Mouse (Mus musculus): ENCODE data around the gene Fignl2. TPM values are rescaled to one million over a fixed set of nuclear protein-coding genes. Genes with fewer than 3 reads are reported as not detected.

The Fignl2 gene
- polyA plus RNA-seq, 2 experiments, result 0.28 to 1.0 TPM

DNA sequence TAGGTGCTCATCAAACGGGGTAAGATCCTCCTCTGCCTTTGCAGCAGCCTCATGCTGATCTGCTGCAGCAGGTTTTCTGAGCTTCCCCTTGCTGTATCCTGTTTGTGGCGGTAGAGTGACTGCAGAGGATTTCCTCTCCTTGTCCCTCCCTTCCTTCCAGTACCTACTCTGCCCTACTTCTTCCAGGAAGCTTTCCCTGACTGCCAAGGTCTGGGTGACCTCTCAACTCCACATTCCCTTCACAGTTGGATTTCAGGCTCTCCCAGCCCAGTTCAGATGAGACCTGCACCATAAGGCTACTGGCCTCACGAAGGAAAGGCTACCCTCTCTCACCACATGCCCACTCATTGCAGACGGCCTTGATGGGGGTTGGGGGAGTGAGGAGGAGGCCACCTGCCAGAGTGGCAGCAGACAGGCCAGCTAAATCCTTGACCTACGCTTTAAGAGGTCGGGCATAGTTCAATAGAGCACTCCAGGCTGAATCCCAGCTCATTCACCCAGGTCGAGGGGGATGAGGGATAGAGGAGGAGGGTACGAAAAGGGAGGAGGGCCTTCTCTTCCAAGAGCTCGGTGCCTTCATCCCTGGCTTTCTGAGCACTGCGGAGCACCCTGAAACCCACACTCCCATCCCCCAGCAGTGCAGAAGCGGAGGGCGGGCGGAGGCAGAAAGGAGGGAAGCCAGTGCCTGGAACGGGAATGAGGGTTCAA, 13.9 kb upstream of the Fignl2 start:
- H3K9me3 ChIP-seq (ENCODE audit: control insufficient read depth, low read length), result no peaks in the 10 kb centered on the region
- H3K4me3 ChIP-seq (ENCODE audit: insufficient read depth in 1 of 2, low read depth in 2 of 2, low read length in 2 of 2), result no peak overlapping the region
- no peaks in the 10 kb centered on the region for H3K4me1 ChIP-seq (replicated peaks; ENCODE audit: control insufficient read depth in 2 of 2, insufficient read depth in 2 of 2, low read length in 1 of 2)
- no peak overlapping the region for H3K27ac ChIP-seq
- H3K36me3 ChIP-seq (replicated peaks; ENCODE audit: control insufficient read depth, insufficient read depth, low read depth), result no peaks in the 10 kb centered on the region
- WGBS (ENCODE audit: insufficient replicate concordance), result 31% methylated on average over 14 of the region's 14 CpGs
- H3K4me2 ChIP-seq (ENCODE audit: low read depth), result no peak overlapping the region
- 0 out of 2 replicates have a peak, but pooled peaks have one; percentile 18 for ATAC-seq (ENCODE audit: insufficient read depth)
- DNase-seq (ENCODE audit: low read depth in 3 of 3, low spot score in 3 of 3), result no peak
- TF ChIP-seq CTCF (IDR thresholded peaks at IDR 0.05; ENCODE audit: low read depth) (no peak), EP300 (IDR thresholded peaks at IDR 0.05; ENCODE audit: low read depth) (no peak)
- H3K9ac ChIP-seq (replicated peaks), result no peak overlapping the region
- no peaks in the 10 kb centered on the region; the same call in 1 of the 2 replicates for H3K27me3 ChIP-seq (ENCODE audit: control insufficient read depth, insufficient read depth, low read length)

GRCm38 (mm10) chr15:101091551-101091950, 13.2 kb upstream of the Fignl2 start:
- H3K4me2 ChIP-seq (ENCODE audit: low read depth), result no peak overlapping the region
- H3K4me1 ChIP-seq (replicated peaks; ENCODE audit: control insufficient read depth in 2 of 2, insufficient read depth in 2 of 2, low read length in 1 of 2), result no peaks in the 10 kb centered on the region
- no peaks in the 10 kb centered on the region for H3K36me3 ChIP-seq (replicated peaks; ENCODE audit: control insufficient read depth, insufficient read depth, low read depth)
- H3K9ac ChIP-seq (replicated peaks), result no peak overlapping the region
- H3K4me3 ChIP-seq (ENCODE audit: insufficient read depth in 1 of 2, low read depth in 2 of 2, low read length in 2 of 2), result no peak overlapping the region
- H3K27ac ChIP-seq, result no peak overlapping the region
- ATAC-seq (ENCODE audit: insufficient read depth), result no peak
- TF ChIP-seq CTCF (IDR thresholded peaks at IDR 0.05; ENCODE audit: low read depth) (no peak), EP300 (IDR thresholded peaks at IDR 0.05; ENCODE audit: low read depth) (no peak)
- no peak for DNase-seq (ENCODE audit: low read depth in 3 of 3, low spot score in 3 of 3)
- no peaks in the 10 kb centered on the region; the same call in 1 of the 2 replicates for H3K27me3 ChIP-seq (ENCODE audit: control insufficient read depth, insufficient read depth, low read length)
- H3K9me3 ChIP-seq (ENCODE audit: control insufficient read depth, low read length), result no peaks in the 10 kb centered on the region
- 61% methylated on average over 8 of the region's 8 CpGs for WGBS (ENCODE audit: insufficient replicate concordance)

DNA sequence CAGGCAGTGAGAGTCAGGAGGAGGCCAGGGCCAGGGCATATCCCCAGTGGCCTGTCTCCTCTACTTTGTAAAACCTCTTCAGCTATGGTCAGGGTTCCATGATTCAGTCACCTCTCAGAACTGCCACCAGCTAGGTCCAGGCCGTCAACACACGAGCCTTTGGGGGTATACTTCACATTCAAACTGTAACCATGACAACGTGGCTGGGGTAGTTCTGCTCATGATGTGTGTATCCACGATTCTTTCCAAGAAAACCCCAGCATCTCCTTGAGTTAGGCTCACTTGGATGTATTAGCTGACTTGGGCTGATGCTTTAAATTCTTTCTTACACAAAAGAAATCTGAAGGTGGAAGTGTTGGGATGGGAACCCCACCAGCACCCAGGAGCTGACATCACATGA, 9.9 kb upstream of the Fignl2 start:
- TF ChIP-seq CTCF (IDR thresholded peaks at IDR 0.05; ENCODE audit: low read depth), result no peak
- no peak for TF ChIP-seq EP300 (IDR thresholded peaks at IDR 0.05; ENCODE audit: low read depth)
- WGBS (ENCODE audit: insufficient replicate concordance), result 52% methylated on average over 4 of the region's 4 CpGs
- H3K9ac ChIP-seq (replicated peaks), result no peak overlapping the region
- DNase-seq (ENCODE audit: low read depth in 3 of 3, low spot score in 3 of 3) (no peak), ATAC-seq (ENCODE audit: insufficient read depth) (no peak)
- no peak overlapping the region for H3K27ac ChIP-seq
- no peaks in the 10 kb centered on the region; the same call in 1 of the 2 replicates for H3K27me3 ChIP-seq (ENCODE audit: control insufficient read depth, insufficient read depth, low read length)
- no peaks in the 10 kb centered on the region for H3K36me3 ChIP-seq (replicated peaks; ENCODE audit: control insufficient read depth, insufficient read depth, low read depth)
- H3K4me2 ChIP-seq (ENCODE audit: low read depth), result no peak overlapping the region
- no peak overlapping the region for H3K4me3 ChIP-seq (ENCODE audit: insufficient read depth in 1 of 2, low read depth in 2 of 2, low read length in 2 of 2)
- H3K4me1 ChIP-seq (replicated peaks; ENCODE audit: control insufficient read depth in 2 of 2, insufficient read depth in 2 of 2, low read length in 1 of 2), result no peaks in the 10 kb centered on the region
- no peaks in the 10 kb centered on the region for H3K9me3 ChIP-seq (ENCODE audit: control insufficient read depth, low read length)

DNA sequence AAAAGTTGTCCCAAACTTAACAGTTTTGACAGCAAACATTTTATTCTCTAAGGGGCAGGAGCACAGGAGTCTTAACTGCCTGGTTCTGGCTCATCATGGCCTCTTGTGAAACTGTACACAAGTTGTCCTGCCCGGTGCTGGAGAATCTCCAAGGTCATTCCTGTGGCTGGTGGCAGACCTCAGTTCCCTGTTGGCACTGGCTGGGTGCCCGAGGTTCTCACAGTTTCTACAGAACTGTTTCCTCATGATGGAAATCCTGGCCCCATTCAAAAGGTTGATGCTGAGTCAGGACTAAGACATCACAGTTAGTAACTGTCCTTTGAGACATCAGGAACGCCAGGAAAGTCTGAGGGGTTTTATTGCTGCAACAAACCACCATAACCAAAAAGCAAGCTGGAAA, 8.6 kb upstream of the Fignl2 start:
- Histone ChIP-seq H3K4me3 (ENCODE audit: insufficient read depth in 1 of 2, low read depth in 2 of 2, low read length in 2 of 2) (no peak overlapping the region), H3K9ac (replicated peaks) (no peak overlapping the region), H3K27me3 (ENCODE audit: control insufficient read depth, insufficient read depth, low read length) (no peaks in the 10 kb centered on the region; the same call in 1 of the 2 replicates), H3K4me2 (ENCODE audit: low read depth) (no peak overlapping the region), H3K27ac (no peak overlapping the region), H3K9me3 (ENCODE audit: control insufficient read depth, low read length) (no peaks in the 10 kb centered on the region), H3K36me3 (replicated peaks; ENCODE audit: control insufficient read depth, insufficient read depth, low read depth) (no peaks in the 10 kb centered on the region), H3K4me1 (replicated peaks; ENCODE audit: control insufficient read depth in 2 of 2, insufficient read depth in 2 of 2, low read length in 1 of 2) (0 out of 4 replicates have a peak, but pooled peaks cover 0 to 2% of the 10 kb centered on the region in 2 experiments)
- DNase-seq (ENCODE audit: low read depth in 3 of 3, low spot score in 3 of 3), result no peak
- no peak for ATAC-seq (ENCODE audit: insufficient read depth)
- 41% methylated on average over 3 of the region's 3 CpGs for WGBS (ENCODE audit: insufficient replicate concordance)
- TF ChIP-seq EP300 (IDR thresholded peaks at IDR 0.05; ENCODE audit: low read depth) (no peak), CTCF (IDR thresholded peaks at IDR 0.05; ENCODE audit: low read depth) (no peak)

GRCm38 (mm10) chr15:101086451-101086850, 8.1 kb upstream of the Fignl2 start:
- ATAC-seq (ENCODE audit: insufficient read depth), result no peak
- no peaks in the 10 kb centered on the region for H3K36me3 ChIP-seq (replicated peaks; ENCODE audit: control insufficient read depth, insufficient read depth, low read depth)
- H3K4me2 ChIP-seq (ENCODE audit: low read depth), result no peak overlapping the region
- WGBS (ENCODE audit: insufficient replicate concordance), result 58% methylated on average over 9 of the region's 9 CpGs
- DNase-seq (ENCODE audit: low read depth in 3 of 3, low spot score in 3 of 3), result no peak
- H3K27me3 ChIP-seq (ENCODE audit: control insufficient read depth, insufficient read depth, low read length), result no peaks in the 10 kb centered on the region; the same call in 1 of the 2 replicates
- H3K4me3 ChIP-seq (ENCODE audit: insufficient read depth in 1 of 2, low read depth in 2 of 2, low read length in 2 of 2), result no peak overlapping the region
- no peak for TF ChIP-seq EP300 (IDR thresholded peaks at IDR 0.05; ENCODE audit: low read depth)
- no peak for TF ChIP-seq CTCF (IDR thresholded peaks at IDR 0.05; ENCODE audit: low read depth)
- H3K4me1 ChIP-seq (replicated peaks; ENCODE audit: control insufficient read depth in 2 of 2, insufficient read depth in 2 of 2, low read length in 1 of 2), result 0 out of 4 replicates have a peak, but pooled peaks cover 0 to 2% of the 10 kb centered on the region in 2 experiments
- no peak overlapping the region for H3K27ac ChIP-seq
- no peaks in the 10 kb centered on the region for H3K9me3 ChIP-seq (ENCODE audit: control insufficient read depth, low read length)
- no peak overlapping the region for H3K9ac ChIP-seq (replicated peaks)

Measured in liver, embryonic 14.5 days (tissue).